Mouse (Mus musculus): ENCODE results near the gene Usp30. TPM values are rescaled to one million over a fixed set of nuclear protein-coding genes. Genes with fewer than 3 reads are reported as not detected.

Gene Usp30
- polyA plus RNA-seq, 1 experiment from 2014 or later, result 12.9 TPM

DNA sequence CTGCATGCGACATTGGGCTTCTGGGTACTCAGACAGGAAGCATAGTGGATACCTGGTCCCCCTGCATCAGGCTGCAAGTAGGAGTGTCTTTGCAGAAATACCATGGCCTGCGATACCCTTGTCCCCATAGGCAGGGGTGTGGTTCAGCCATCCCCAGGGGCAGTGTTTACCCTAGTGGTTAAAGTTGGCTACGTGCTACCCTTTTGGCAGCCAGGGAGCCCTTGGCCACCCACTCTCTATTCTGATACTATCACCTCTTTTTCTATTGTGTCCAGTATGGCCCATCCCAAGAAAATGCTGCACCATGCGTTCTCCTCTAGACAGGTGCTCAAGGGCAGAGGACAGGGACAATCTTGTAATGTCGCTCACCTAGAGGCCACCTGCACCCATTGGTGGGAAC lies 89.5 kb downstream of the Usp30 start:
- no peaks in the 10 kb centered on the region for H3K36me3 ChIP-seq (replicated peaks)
- no peak overlapping the region for H3K27ac ChIP-seq (replicated peaks)
- peaks cover 23% of the 10 kb centered on the region for H3K4me1 ChIP-seq
- no peak for DNase-seq (ENCODE audit: low spot score)
- no peaks in the 10 kb centered on the region for H3K9me3 ChIP-seq
- no peaks in the 10 kb centered on the region for H3K27me3 ChIP-seq (replicated peaks; ENCODE audit: low read depth, poor library complexity, severe bottlenecking)
- no peak overlapping the region for H3K4me3 ChIP-seq
- 82% methylated on average over 5 of the region's 5 CpGs for WGBS

DNA sequence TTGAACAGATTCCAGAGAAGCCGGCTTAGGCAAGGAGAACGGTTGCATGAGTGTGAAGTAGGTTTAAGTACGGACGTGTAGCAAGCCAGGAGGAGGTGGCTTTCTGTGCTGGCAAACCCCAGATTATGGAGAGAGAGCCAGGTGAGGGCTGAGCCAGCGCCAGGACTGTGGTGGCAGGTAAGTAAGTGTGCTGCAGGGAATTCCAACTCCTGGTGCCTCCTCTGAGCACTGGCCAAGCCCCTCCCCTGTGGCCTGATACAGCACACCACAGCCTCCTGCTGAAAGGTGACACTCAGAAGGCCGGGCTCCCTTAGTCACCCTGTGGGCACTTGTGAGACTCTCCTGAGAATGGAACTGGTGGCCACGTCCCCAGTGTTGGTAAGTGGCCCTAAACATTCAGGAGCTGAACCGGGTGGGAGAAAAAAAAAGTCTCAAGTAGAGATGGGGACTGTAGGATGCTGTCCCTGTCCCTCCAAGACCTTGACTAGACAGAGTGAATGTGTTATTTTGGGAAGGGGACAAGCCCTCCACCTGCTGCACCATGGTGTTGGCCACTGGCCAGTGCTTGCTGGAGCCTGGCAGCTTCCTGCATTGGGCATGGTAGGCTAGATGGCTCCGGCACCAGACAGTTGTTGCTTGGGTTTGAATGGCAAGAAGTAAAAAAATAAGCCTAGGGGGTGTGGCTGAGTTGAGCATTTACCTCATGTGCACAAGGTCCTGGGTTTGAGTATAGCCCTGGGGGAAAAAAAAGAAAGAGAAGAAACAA lies 90.1 kb downstream of the Usp30 start:
- WGBS, result 58% methylated on average over 9 of the region's 9 CpGs
- Histone ChIP-seq H3K4me3 (no peak overlapping the region), H3K27ac (replicated peaks) (no peak overlapping the region), H3K4me1 (peaks cover 23% of the 10 kb centered on the region), H3K9me3 (no peaks in the 10 kb centered on the region), H3K36me3 (replicated peaks) (no peaks in the 10 kb centered on the region), H3K27me3 (replicated peaks; ENCODE audit: low read depth, poor library complexity, severe bottlenecking) (no peaks in the 10 kb centered on the region)
- DNase-seq (ENCODE audit: low spot score), result no peak

DNA sequence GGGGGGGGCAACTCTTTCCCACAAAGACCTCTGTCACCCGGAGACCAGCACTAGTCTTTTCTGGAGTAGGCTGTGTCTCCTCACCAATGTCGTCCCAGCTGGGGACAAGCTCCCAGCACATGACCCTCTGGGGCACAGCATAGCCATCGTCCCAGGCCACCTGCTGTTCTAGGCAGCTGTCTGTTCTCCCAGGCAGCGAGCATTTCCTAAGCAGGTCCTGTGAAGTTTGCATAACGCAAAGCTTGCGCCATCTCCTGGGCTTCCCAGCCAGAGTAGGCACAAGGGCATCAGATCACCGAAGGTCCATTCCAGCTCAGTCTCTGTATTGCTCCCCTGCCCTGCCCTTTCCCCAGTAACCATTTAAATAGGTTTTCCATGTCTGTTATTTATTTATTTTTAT lies 92.0 kb downstream of the Usp30 start:
- H3K36me3 ChIP-seq (replicated peaks), result no peaks in the 10 kb centered on the region
- no peak overlapping the region for H3K27ac ChIP-seq (replicated peaks)
- no peaks in the 10 kb centered on the region for H3K27me3 ChIP-seq (replicated peaks; ENCODE audit: low read depth, poor library complexity, severe bottlenecking)
- no peak overlapping the region for H3K4me3 ChIP-seq
- no peak for DNase-seq (ENCODE audit: low spot score)
- H3K4me1 ChIP-seq, result peaks cover 23% of the 10 kb centered on the region
- no peaks in the 10 kb centered on the region for H3K9me3 ChIP-seq
- WGBS, result 54% methylated on average over 7 of the region's 7 CpGs

DNA sequence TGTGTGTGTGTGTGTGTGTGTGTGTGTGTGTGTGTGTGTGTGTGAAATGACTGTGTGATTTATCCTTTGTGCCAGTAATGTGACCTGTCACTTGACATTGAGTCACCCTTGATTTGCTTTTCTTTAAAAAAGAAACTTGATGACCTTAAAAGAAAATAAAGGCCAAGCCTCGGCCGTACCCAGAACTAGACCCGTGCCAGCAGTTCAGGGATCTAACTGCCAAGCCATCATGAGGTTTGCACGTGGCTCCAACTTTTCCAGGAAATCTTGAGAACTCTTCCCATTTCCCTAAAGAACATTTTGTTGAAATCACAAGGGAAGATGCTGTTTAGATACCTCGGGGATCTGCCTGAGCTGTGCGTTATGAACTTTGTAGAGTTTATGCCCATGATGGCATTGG lies 96.2 kb downstream of the Usp30 start:
- H3K9me3 ChIP-seq, result no peaks in the 10 kb centered on the region
- 0 out of 2 replicates have a peak, but pooled peaks cover 2% of the 10 kb centered on the region for H3K4me1 ChIP-seq
- WGBS, result 85% methylated on average over 6 of the region's 6 CpGs
- H3K36me3 ChIP-seq (replicated peaks), result no peaks in the 10 kb centered on the region
- no peak overlapping the region for H3K27ac ChIP-seq (replicated peaks)
- H3K27me3 ChIP-seq (replicated peaks; ENCODE audit: low read depth, poor library complexity, severe bottlenecking), result no peaks in the 10 kb centered on the region
- no peak overlapping the region for H3K4me3 ChIP-seq
- no peak for DNase-seq (ENCODE audit: low spot score)

DNA sequence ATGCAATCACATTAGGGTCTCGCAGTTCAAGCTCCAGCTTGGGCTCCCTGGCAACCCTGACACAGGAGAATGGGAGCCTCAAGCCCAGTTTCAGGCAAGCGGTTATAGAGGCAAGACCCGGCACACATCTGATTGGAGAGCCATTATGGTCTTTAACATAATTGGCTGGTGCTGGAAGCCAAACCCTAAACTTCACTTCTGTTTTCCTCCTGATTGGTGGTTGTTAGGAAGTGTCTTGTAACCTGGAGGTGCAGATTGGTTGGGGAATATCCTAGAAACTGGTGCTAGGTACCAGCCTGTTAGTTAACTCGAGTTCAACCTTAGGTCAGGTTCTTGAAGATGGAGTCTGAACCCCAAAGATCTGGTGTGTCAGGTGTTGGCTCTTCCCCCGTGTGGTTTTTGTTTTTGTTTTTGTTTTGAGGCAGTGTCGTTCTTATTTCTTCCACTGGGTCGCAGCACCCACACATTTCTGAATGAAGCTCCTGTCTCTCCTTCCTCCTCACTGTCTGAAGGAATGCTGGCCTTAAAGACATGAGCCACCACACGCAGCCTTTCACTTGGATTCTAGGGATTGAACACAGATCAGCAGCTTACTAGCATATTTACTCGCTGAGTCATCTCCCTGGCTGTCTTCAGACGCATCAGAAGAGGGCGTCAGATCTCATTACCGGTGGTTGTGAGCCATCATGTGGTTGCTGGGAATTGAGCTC lies 97.0 kb downstream of the Usp30 start:
- no peaks in the 10 kb centered on the region for H3K36me3 ChIP-seq (replicated peaks)
- H3K27me3 ChIP-seq (replicated peaks; ENCODE audit: low read depth, poor library complexity, severe bottlenecking), result no peaks in the 10 kb centered on the region
- no peak overlapping the region for H3K27ac ChIP-seq (replicated peaks)
- WGBS, result 57% methylated on average over 12 of the region's 12 CpGs
- H3K4me3 ChIP-seq, result no peak overlapping the region
- H3K4me1 ChIP-seq, result 0 out of 2 replicates have a peak, but pooled peaks cover under 1% of the 10 kb centered on the region
- DNase-seq (ENCODE audit: low spot score), result no peak
- H3K9me3 ChIP-seq, result no peaks in the 10 kb centered on the region

DNA sequence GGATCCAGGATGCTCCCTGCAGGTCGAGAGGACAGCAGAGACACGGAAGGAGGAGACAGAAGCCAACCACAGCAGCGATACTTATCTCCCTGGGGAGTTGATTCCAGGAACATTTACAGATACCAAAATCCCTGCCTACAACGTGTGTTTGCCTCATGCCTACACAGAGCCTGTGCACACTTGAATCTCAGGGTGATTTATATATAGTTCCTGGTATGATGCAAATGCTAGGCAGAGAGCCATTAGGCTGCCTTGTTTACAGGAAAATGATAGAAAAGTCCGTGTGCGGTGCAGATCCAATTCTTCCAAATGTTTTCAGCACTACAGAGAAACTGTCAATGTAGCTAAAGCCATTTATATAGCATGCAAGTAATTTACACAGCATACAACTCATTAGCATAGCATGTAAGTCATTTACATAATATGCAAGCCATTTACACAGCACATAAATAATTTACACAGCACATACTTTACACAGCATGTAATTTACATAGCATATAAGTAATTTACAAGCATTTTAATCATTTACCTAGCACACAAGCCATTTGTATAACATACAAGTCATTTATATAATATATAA lies 97.9 kb downstream of the Usp30 start:
- H3K4me3 ChIP-seq, result no peak overlapping the region
- no peak overlapping the region for H3K27ac ChIP-seq (replicated peaks)
- H3K9me3 ChIP-seq, result no peaks in the 10 kb centered on the region
- no peaks in the 10 kb centered on the region for H3K27me3 ChIP-seq (replicated peaks; ENCODE audit: low read depth, poor library complexity, severe bottlenecking)
- H3K4me1 ChIP-seq, result no peaks in the 10 kb centered on the region
- DNase-seq (ENCODE audit: low spot score), result no peak
- 83% methylated on average over 6 of the region's 6 CpGs for WGBS
- no peaks in the 10 kb centered on the region for H3K36me3 ChIP-seq (replicated peaks)

DNA sequence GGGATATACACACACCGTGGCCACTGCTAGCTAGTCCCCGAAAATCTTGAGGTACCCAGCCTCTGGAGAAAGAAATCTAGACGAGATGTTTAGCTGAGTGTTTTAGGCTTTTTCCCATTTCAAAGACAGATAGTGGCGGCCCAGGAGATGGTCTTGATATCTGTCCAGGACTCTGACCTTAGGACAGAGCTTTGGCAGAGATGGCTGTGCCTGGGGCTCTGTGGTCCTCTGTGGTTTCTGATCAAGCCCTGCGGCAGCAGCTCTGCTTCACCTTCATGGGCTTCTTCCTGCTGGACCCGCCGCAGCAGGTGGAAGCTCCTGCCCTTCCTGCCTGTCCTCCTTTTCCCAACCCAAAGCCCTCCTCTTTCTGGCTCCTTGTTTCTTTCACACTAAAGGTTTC lies 105.1 kb downstream of the Usp30 start:
- WGBS, result 80% methylated on average over 7 of the region's 7 CpGs
- Histone ChIP-seq H3K27ac (replicated peaks) (no peak overlapping the region), H3K4me1 (peaks cover 11% of the 10 kb centered on the region), H3K4me3 (no peak overlapping the region), H3K27me3 (replicated peaks; ENCODE audit: low read depth, poor library complexity, severe bottlenecking) (peaks cover 11% of the 10 kb centered on the region), H3K9me3 (no peaks in the 10 kb centered on the region), H3K36me3 (replicated peaks) (no peaks in the 10 kb centered on the region)
- DNase-seq (ENCODE audit: low spot score), result no peak

DNA sequence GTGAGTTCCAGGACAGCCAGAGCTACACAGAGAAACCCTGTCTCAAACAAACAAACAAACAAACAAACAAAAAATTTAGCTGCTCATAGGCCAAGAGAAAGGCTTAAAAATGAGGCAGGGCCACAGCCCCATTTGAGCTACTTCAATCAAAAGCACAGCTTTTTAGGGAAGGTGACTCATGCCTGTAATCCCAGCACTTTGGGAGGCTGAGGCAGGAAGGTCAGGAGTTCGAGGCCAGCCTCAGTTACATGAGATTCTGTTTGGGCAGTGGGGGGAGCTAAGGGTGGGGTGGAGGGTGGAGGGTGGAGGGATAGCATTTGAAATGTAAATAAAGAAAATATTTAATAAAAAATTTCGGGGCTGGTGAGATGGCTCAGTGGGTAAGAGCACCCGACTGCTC lies 107.7 kb downstream of the Usp30 start:
- Histone ChIP-seq H3K4me1 (peaks cover 24% of the 10 kb centered on the region), H3K27me3 (replicated peaks; ENCODE audit: low read depth, poor library complexity, severe bottlenecking) (peaks cover 11% of the 10 kb centered on the region), H3K36me3 (replicated peaks) (no peaks in the 10 kb centered on the region), H3K27ac (replicated peaks) (no peak overlapping the region), H3K4me3 (no peak overlapping the region), H3K9me3 (no peaks in the 10 kb centered on the region)
- WGBS, result 93% methylated on average over 3 of the region's 3 CpGs
- DNase-seq (ENCODE audit: low spot score), result no peak

DNA sequence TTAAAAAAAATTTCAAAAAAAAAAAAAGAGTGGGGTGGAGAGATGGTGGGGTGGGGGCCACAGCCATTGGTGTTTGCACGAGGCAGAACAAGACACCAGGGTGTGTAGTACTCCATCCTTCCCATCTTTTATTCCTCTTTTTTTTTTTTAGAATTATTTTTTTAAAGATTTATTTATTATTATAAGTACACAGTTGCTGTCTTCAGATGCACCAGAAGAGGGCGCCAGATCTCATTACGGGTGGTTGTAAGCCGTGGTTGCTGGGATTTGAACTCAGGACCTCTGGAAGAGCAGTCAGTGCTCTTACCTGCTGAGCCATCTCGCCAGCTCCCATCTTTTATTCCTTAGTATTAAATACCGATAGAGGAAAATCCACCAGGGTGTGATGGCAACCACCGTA lies 108.2 kb downstream of the Usp30 start:
- Histone ChIP-seq H3K36me3 (replicated peaks) (no peaks in the 10 kb centered on the region), H3K27ac (replicated peaks) (no peak overlapping the region), H3K27me3 (replicated peaks; ENCODE audit: low read depth, poor library complexity, severe bottlenecking) (peaks cover 11% of the 10 kb centered on the region), H3K9me3 (no peaks in the 10 kb centered on the region), H3K4me1 (peaks cover 24% of the 10 kb centered on the region), H3K4me3 (no peak overlapping the region)
- DNase-seq (ENCODE audit: low spot score), result no peak
- 73% methylated on average over 7 of the region's 7 CpGs for WGBS

DNA sequence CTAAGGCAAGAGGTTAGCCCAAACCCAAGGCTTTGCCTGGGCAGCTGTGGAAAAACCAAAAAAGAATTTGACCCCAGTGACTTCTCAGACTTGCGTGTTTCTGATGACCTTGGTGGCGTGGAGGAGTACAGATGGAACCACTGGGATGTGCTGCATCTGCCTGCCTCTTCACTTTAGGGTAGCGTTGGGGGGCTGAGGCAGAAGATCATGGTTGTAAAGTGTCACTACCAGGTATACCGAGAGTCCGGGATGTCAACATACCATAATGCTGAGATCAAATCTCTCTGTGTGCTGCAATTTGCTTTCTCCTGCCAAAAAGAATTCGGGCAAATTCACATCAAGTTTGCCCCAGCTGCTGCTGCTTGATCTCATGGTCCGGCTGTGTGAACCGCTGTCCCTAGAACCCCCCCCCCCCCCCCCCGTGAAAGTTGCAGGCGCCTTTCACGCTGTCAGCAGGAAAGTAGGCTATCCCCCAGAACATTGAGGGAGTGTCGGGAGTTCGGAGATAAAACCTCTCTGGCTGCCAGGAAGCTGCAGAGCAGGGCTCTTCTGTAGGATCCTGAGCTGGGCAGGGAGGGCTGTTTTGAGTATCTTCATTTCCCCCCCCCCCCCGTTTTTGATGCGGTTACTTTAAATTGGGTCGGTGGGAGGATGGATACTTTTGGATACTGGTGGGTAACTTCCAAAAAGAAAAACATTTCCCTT lies 108.8 kb downstream of the Usp30 start:
- H3K4me1 ChIP-seq, result peaks cover 24% of the 10 kb centered on the region
- no peak for DNase-seq (ENCODE audit: low spot score)
- H3K27me3 ChIP-seq (replicated peaks; ENCODE audit: low read depth, poor library complexity, severe bottlenecking), result peaks cover 11% of the 10 kb centered on the region
- 0 out of 2 replicates have a peak overlapping the region, but pooled peaks have one; percentile 4 for H3K4me3 ChIP-seq
- H3K9me3 ChIP-seq, result no peaks in the 10 kb centered on the region
- 35% methylated on average over 16 of the region's 16 CpGs for WGBS
- H3K27ac ChIP-seq (replicated peaks), result no peak overlapping the region
- H3K36me3 ChIP-seq (replicated peaks), result no peaks in the 10 kb centered on the region
